Mouse (Mus musculus): ENCODE measurements around the gene Lrrc10b. TPM values are rescaled to one million over a fixed set of nuclear protein-coding genes. Genes with fewer than 3 reads are reported as not detected.
A peak's percentile ranks its signal among the peaks of the same experiment; 100 is the strongest.

Gene Lrrc10b
- polyA plus RNA-seq, 1 experiment from 2014 or later = 0.46 TPM

GRCm38 (mm10) chr19:10424751-10425150, 32.5 kb downstream of the Lrrc10b start:
- H3K27me3 ChIP-seq = peaks cover 54% of the 10 kb centered on the region
- 53% methylated on average over 1 of the region's 1 CpGs for WGBS
- peaks cover 55% of the 10 kb centered on the region for H3K4me1 ChIP-seq

GRCm38 (mm10) chr19:10421986-10422976, 35.0 kb downstream of the Lrrc10b start:
- H3K9ac ChIP-seq = no peak overlapping the region
- no peaks in the 10 kb centered on the region for H3K9me3 ChIP-seq
- no peak overlapping the region for H3K27ac ChIP-seq
- H3K27me3 ChIP-seq = peaks cover 54% of the 10 kb centered on the region
- H3K4me1 ChIP-seq = peaks cover 35% of the 10 kb centered on the region
- peak overlapping the region; percentile 47 for H3K4me2 ChIP-seq
- ATAC-seq (ENCODE audit: insufficient number of reproducible peaks, low FRiP score, low TSS enrichment, low read depth) = no peak
- H3K36me3 ChIP-seq = no peaks in the 10 kb centered on the region
- peak overlapping the region; percentile 30 for H3K4me3 ChIP-seq
- WGBS = 5% methylated on average over 50 of the region's 53 CpGs

More at GRCm38 (mm10) chr19:10424751-10425150, 32.5 kb downstream of the Lrrc10b start:
- Histone ChIP-seq H3K9ac (no peak overlapping the region), H3K36me3 (no peaks in the 10 kb centered on the region), H3K27ac (no peak overlapping the region), H3K4me3 (no peak overlapping the region), H3K4me2 (no peak overlapping the region), H3K9me3 (no peaks in the 10 kb centered on the region)
- no peak for ATAC-seq (ENCODE audit: insufficient number of reproducible peaks, low FRiP score, low TSS enrichment, low read depth)

GRCm38 (mm10) chr19:10417436-10417835, 39.8 kb downstream of the Lrrc10b start:
- Histone ChIP-seq H3K4me2 (no peak overlapping the region), H3K27me3 (peaks cover 22% of the 10 kb centered on the region; the same call in 1 of the 2 replicates), H3K36me3 (no peaks in the 10 kb centered on the region), H3K9ac (no peak overlapping the region), H3K27ac (no peak overlapping the region), H3K9me3 (no peaks in the 10 kb centered on the region), H3K4me3 (no peak overlapping the region), H3K4me1 (peaks cover 29% of the 10 kb centered on the region)
- no peak for ATAC-seq (ENCODE audit: insufficient number of reproducible peaks, low FRiP score, low TSS enrichment, low read depth)
- 62% methylated on average over 12 of the region's 12 CpGs for WGBS

- H3K9ac ChIP-seq = no peak overlapping the region
- peaks cover 23% of the 10 kb centered on the region for H3K4me1 ChIP-seq
- peaks cover 17% of the 10 kb centered on the region; the same call in 1 of the 2 replicates for H3K27me3 ChIP-seq
- H3K9me3 ChIP-seq = no peaks in the 10 kb centered on the region
- H3K36me3 ChIP-seq = no peaks in the 10 kb centered on the region
- no peak overlapping the region for H3K4me3 ChIP-seq
- H3K4me2 ChIP-seq = no peak overlapping the region
- WGBS = 38% methylated on average over 8 of the region's 8 CpGs
- H3K27ac ChIP-seq = no peak overlapping the region
- no peak for ATAC-seq (ENCODE audit: insufficient number of reproducible peaks, low FRiP score, low TSS enrichment, low read depth)
Observed at GRCm38 (mm10) chr19:10416889-10417288, 40.4 kb downstream of the Lrrc10b start.

DNA sequence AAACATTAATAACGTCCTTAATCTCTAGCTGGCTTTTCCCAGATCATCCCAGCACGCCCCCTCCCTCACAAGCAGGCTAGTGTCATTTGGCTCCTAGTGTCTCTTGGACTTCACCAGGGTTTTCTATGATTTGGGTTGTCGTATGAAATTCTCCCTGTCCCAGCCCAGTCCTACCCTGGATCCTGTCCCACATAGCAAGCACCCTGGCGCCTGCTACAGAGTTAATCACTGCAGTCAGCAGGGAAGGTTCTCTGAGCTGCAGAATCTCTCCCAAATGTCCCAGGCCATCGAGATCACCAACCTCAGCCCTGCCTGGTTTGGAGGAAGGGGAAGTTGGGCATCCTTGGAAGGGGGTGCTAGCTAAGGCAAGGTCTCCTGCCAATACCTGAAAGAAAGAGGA, 41.8 kb downstream of the Lrrc10b start:
- Histone ChIP-seq H3K4me3 (no peak overlapping the region), H3K27ac (no peak overlapping the region), H3K36me3 (no peaks in the 10 kb centered on the region), H3K9ac (no peak overlapping the region), H3K4me2 (no peak overlapping the region), H3K4me1 (peaks cover 19% of the 10 kb centered on the region), H3K27me3 (0 out of 2 replicates have a peak, but pooled peaks cover 3% of the 10 kb centered on the region), H3K9me3 (no peaks in the 10 kb centered on the region)
- no peak for ATAC-seq (ENCODE audit: insufficient number of reproducible peaks, low FRiP score, low TSS enrichment, low read depth)
- 66% methylated on average over 5 of the region's 5 CpGs for WGBS

DNA sequence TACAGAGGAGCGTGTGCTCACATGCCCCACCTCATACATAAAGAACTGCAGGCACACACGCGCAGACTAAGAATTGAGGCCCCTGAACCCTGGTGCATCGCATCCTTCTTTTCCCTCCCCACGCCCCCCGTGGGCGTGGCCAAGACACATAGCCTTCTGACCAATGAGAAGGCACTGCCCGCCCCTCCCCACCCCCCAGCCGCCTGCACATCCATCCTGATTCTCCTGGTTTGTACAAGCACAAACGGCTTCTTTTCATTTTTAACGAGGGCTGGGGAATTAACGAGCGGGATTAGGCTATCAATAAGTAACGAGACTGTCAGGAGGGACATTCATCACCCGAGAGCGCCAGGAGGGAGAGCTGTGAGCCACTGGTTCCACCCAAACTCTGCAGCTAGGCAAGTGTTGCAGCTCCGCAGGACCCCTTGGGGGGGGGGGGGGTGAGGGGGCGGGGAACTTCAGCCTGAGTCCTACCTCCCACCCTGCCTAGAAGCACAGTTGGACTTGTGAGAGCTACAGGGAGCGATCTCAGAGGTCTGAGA, 43.5 kb downstream of the Lrrc10b start:
- peak overlapping the region; percentile 23 for H3K4me3 ChIP-seq
- no peaks in the 10 kb centered on the region for H3K36me3 ChIP-seq
- 0 out of 2 replicates have a peak, but pooled peaks have one; percentile 42 for ATAC-seq (ENCODE audit: insufficient number of reproducible peaks, low FRiP score, low TSS enrichment, low read depth)
- peak overlapping the region; percentile 46 for H3K4me2 ChIP-seq
- H3K9me3 ChIP-seq = no peaks in the 10 kb centered on the region
- H3K4me1 ChIP-seq = peaks cover 19% of the 10 kb centered on the region
- WGBS = under 1% methylated on average over 17 of the region's 19 CpGs
- H3K27me3 ChIP-seq = 0 out of 2 replicates have a peak, but pooled peaks cover 3% of the 10 kb centered on the region
- H3K27ac ChIP-seq = no peak overlapping the region
- no peak overlapping the region for H3K9ac ChIP-seq

Other genes starting within 250 kb of the Lrrc10b start
- gene Myrf, start 216.7 kb downstream of the Lrrc10b start, polyA plus RNA-seq (2015; fragmentation: Nextera tagmentation; extraction: Ambion mirVana) = 0.55 and 0.60 TPM in 2 replicates
- 3.1 and 3.3 TPM in 2 replicates for gene Dagla, start 152.6 kb downstream of the Lrrc10b start, polyA plus RNA-seq (2015; fragmentation: Nextera tagmentation; extraction: Ambion mirVana)
- gene Syt7, start 68.4 kb downstream of the Lrrc10b start, polyA plus RNA-seq (2015; fragmentation: Nextera tagmentation; extraction: Ambion mirVana) = 1.3 and 1.4 TPM in 2 replicates
- gene Ppp1r32, start 25.5 kb upstream of the Lrrc10b start, polyA plus RNA-seq (2015; fragmentation: Nextera tagmentation; extraction: Ambion mirVana) = 0.13 and 0.30 TPM in 2 replicates
- 38.2 and 39.2 TPM in 2 replicates for gene Cpsf7, start 67.8 kb upstream of the Lrrc10b start, polyA plus RNA-seq (2015; fragmentation: Nextera tagmentation; extraction: Ambion mirVana)
- 59.5 and 60.3 TPM in 2 replicates for gene Sdhaf2, start 68.7 kb upstream of the Lrrc10b start, polyA plus RNA-seq (2015; fragmentation: Nextera tagmentation; extraction: Ambion mirVana)
- 34.2 and 37.3 TPM in 2 replicates for gene Tmem216, start 98.8 kb upstream of the Lrrc10b start, polyA plus RNA-seq (2015; fragmentation: Nextera tagmentation; extraction: Ambion mirVana)
- gene Cyb561a3, start 119.7 kb upstream of the Lrrc10b start, polyA plus RNA-seq (2015; fragmentation: Nextera tagmentation; extraction: Ambion mirVana) = 21.6 and 25.8 TPM in 2 replicates
- gene Tmem138, start 119.9 kb upstream of the Lrrc10b start, polyA plus RNA-seq (2015; fragmentation: Nextera tagmentation; extraction: Ambion mirVana) = 26.8 and 31.1 TPM in 2 replicates
- gene Ddb1, start 147.9 kb upstream of the Lrrc10b start, polyA plus RNA-seq (2015; fragmentation: Nextera tagmentation; extraction: Ambion mirVana) = 350 and 363 TPM in 2 replicates
- 12.0 and 13.2 TPM in 2 replicates for gene Tkfc, start 148.2 kb upstream of the Lrrc10b start, polyA plus RNA-seq (2015; fragmentation: Nextera tagmentation; extraction: Ambion mirVana)
- 2.8 and 3.1 TPM in 2 replicates for gene Vwce, start 176.7 kb upstream of the Lrrc10b start, polyA plus RNA-seq (2015; fragmentation: Nextera tagmentation; extraction: Ambion mirVana)
- not detected in 2 replicates for gene Pga5, start 220.6 kb upstream of the Lrrc10b start, polyA plus RNA-seq (2015; fragmentation: Nextera tagmentation; extraction: Ambion mirVana)
- 46.0 and 48.6 TPM in 2 replicates for gene Vps37c, start 231.3 kb upstream of the Lrrc10b start, polyA plus RNA-seq (2015; fragmentation: Nextera tagmentation; extraction: Ambion mirVana)

Measured in limb, embryonic 15.5 days (tissue).